27 mouse cellular contexts compared by ENCODE assay signal in the genomic region with DNA sequence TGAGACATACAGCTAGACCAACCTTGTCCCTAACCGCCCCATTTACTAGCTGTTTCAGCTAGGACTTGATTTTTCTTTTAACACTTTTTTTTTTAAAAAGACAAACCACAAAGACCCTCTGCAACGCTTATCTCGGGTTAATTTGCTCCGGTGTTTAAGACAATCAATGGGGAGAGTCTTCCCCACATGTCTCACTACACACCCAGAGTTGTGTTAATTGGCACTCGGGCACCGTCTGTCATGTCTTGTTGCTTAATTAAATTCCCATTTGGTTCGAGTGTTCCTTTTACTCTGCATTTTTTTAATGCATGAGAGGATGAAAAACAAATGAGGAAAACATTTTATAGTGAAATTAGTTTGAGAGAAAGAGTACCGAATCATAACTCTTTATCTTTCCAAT. TPM values are rescaled to one million over a fixed set of nuclear protein-coding genes. Genes with fewer than 3 reads are reported as not detected.
"Had no signal": no experiment of that assay in that cellular context is flagged by ENCODE, and none has a peak within 500 bp of the region (broad histone marks: within the 10 kb centered on the region; RNA-seq: fewer than 3 reads in every experiment).

No protein-coding gene starts in this region.

- H3K27me3 ChIP-seq: liver, embryonic 13.5 days; stomach, embryonic 15.5 days had no signal

- H3K4me3 ChIP-seq: layer of hippocampus, adult 2 months; liver, embryonic 13.5 days; stomach, embryonic 15.5 days had no signal

- H3K9me3 ChIP-seq: liver, embryonic 13.5 days; stomach, embryonic 15.5 days had no signal

- H3K36me3 ChIP-seq: liver, embryonic 13.5 days; stomach, embryonic 15.5 days had no signal

- H3K9ac ChIP-seq: liver, embryonic 13.5 days; stomach, embryonic 15.5 days had no signal

- H3K4me2 ChIP-seq: liver, embryonic 13.5 days; midbrain, embryonic 11.5 days; stomach, embryonic 15.5 days had no signal

- DNase-seq: kidney, adult 9 months; kidney, postnatal 14 days; kidney, postnatal 4 days; layer of hippocampus, adult 9-11 months; liver, embryonic 13.5 days; lung, adult 2 months; lung, postnatal 14 days; lung, postnatal 4 days; midbrain, embryonic 14.5 days; right cerebral cortex, postnatal 25 days; spleen, adult 18-20 months had no signal

- H3K27ac ChIP-seq: layer of hippocampus, adult 2 months; liver, embryonic 13.5 days; stomach, embryonic 15.5 days had no signal

- H3K4me1 ChIP-seq: liver, embryonic 13.5 days; stomach, embryonic 15.5 days had no signal

RNA-seq across cellular contexts. Expression of a gene that starts 3.2 kb away (rescaled TPM):
- total RNA-seq: layer of hippocampus, adult 2 months; layer of hippocampus, postnatal 25 days; liver, adult 2 months; megakaryocyte progenitor cell, adult 5-6 weeks; megakaryocyte-erythroid progenitor cell, adult 5-6 weeks; midbrain, postnatal 0 days had no signal
- polyA plus RNA-seq: kidney, embryonic 16.5 days; limb, embryonic 11.5 days; limb, embryonic 14.5 days; liver, adult 2 months; liver, embryonic 13.5 days; liver, embryonic 16.5 days; lung, adult 2 months; lung, embryonic 16.5 days; midbrain, embryonic 11.5 days; midbrain, embryonic 14.5 days; midbrain, postnatal 0 days; neural tube, embryonic 11.5 days; neural tube, embryonic 14.5 days; stomach, embryonic 15.5 days; thymus, postnatal 0 days had no signal
